Mouse (Mus musculus): ENCODE measurements around the gene Wtap.
"Not testable (repeated sequence)": the region's sequence is repeated elsewhere in the genome, so short reads cannot be mapped to it uniquely, and the experiment has no call there.

Gene Wtap

GRCm38 (mm10) chr17:12967173-12967572 is 26.8 kb downstream of the Wtap start:
- no peak for ATAC-seq (ENCODE audit: insufficient number of reproducible peaks, low FRiP score, low TSS enrichment)

DNA sequence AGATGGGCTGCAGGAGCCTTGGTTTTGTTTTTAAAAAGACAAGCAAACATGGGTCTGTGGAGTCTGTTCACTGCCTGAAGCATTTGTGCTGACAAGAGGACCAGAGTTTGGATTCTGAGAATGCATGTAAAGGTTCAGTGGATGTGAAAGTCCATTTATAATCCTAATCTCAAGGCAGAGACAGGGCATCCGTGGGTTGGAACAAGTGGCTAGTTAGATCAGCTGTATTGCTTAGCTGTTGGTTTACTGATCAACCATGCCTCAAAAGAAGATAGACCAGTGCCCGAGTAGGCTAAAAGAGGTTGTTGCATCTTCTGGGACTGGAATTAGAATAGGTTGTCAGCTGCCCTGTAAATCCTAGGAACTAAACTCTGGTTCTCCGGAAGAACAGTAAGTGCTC is 30.5 kb downstream of the Wtap start:
- no peak for ATAC-seq (ENCODE audit: insufficient number of reproducible peaks, low FRiP score, low TSS enrichment)

DNA sequence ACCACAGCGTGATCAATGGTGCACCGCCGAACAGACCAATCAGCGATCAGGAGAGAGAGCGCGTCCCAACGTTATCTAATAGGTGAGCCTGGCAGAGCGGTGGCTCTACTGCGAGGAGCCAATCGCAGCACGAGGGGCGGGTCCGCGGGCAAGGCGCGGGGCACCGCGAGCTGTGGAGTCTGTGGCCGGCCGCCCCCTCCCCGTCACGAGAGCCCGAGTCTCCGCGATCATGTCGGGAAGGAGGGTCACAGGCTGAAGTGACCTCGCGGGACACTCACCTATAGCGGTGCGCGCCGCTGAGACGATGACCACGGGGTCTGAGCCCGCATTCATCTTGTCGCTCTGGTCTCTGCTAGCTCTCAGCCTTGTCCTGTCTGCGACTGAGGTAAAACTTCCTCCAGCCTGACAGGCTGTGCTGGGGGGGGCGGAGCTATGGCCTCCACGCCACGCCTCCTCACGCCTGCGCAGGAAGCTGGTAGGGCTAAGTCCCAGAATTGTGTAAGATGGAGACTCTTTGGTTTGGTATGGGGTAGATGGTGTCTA is 33.6 kb downstream of the Wtap start, which contains the start of gene Acat2:
Gene Acat2 (minus strand): TSS at position 417 of the 543 bp plus-strand sequence.
- peak; percentile 98 for ATAC-seq (ENCODE audit: insufficient number of reproducible peaks, low FRiP score, low TSS enrichment)

- not testable (repeated sequence) for ATAC-seq (ENCODE audit: insufficient number of reproducible peaks, low FRiP score, low TSS enrichment)
Observed at GRCm38 (mm10) chr17:12959377-12959776, 34.6 kb downstream of the Wtap start.

GRCm38 (mm10) chr17:12956664-12957063 is 37.3 kb downstream of the Wtap start:
- no peak for ATAC-seq (ENCODE audit: insufficient number of reproducible peaks, low FRiP score, low TSS enrichment)

GRCm38 (mm10) chr17:12949669-12950068 is 44.3 kb downstream of the Wtap start:
- no peak for ATAC-seq (ENCODE audit: insufficient number of reproducible peaks, low FRiP score, low TSS enrichment)

- no peak for ATAC-seq (ENCODE audit: insufficient number of reproducible peaks, low FRiP score, low TSS enrichment)
Observed at GRCm38 (mm10) chr17:12942459-12943162, 51.4 kb downstream of the Wtap start.

- ATAC-seq (ENCODE audit: insufficient number of reproducible peaks, low FRiP score, low TSS enrichment): no peak
Observed at GRCm38 (mm10) chr17:12941543-12942260, 52.3 kb downstream of the Wtap start.

GRCm38 (mm10) chr17:12940151-12940805 is 53.7 kb downstream of the Wtap start, which contains the start of gene Acat3:
Acat3 (minus strand) TSS chr17:12940600.
- ATAC-seq (ENCODE audit: insufficient number of reproducible peaks, low FRiP score, low TSS enrichment): peak; percentile 64; the same call in 1 of the 2 replicates

DNA sequence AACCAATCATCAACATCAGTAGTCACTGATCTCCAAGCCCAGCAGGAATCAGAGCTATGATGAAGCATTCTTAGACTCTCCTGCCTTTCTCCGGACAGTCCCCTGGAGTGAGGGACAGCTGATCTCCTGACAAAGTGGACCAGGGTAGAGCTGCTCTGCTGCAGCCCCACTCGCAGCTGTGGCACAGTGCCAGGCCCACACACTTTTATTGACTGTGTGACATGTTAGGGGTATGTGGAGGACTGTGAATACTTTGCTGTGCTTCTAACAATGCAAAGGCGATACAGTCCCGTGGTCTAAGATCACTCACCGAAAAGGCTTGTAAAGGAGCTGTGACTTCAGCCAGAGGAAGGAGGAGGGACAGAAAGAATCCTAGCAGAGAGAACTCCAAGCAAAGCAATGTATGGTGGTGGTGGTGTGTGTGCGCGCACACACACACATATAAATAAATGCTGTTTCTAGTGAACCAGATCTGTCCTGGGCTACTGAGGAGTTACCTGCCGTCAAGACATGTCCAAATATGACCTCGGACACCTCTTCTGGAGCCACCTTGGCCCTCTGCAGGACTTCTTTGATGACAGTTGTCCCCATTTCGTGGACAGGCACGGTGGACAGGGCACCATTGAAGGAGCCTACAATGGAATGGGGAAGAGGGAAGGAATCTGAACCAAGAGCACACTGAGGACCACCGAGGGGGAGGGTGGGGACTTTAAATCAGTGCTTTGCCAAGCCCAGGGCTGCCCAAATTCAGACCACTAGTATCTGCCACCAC is 54.4 kb downstream of the Wtap start:
- ATAC-seq (ENCODE audit: insufficient number of reproducible peaks, low FRiP score, low TSS enrichment): peak; percentile 70; the same call in 1 of the 2 replicates

DNA sequence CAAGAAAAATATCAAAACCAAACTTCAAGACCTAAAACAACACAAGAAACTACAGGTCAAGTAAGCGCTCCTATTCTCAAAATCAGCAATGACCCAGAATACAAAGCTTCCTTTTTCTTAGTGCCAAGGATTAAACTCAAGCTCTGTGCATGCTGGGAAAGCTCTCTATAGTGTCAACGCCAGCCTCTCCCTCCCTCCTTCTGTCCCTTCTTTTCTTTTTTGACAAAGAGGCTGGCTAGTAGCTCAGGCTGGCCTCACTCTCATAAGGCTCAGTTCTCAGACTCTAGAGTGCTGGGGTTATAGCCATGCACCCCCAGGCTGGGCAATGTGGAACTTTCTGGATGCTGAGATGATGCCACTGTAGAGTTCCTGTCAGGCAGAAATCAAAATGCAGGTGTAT is 55.9 kb downstream of the Wtap start:
- ATAC-seq (ENCODE audit: insufficient number of reproducible peaks, low FRiP score, low TSS enrichment): no peak

GRCm38 (mm10) chr17:12937412-12937970 is 56.5 kb downstream of the Wtap start:
- no peak for ATAC-seq (ENCODE audit: insufficient number of reproducible peaks, low FRiP score, low TSS enrichment)

GRCm38 (mm10) chr17:12935719-12936118 is 58.2 kb downstream of the Wtap start:
- no peak for ATAC-seq (ENCODE audit: insufficient number of reproducible peaks, low FRiP score, low TSS enrichment)

DNA sequence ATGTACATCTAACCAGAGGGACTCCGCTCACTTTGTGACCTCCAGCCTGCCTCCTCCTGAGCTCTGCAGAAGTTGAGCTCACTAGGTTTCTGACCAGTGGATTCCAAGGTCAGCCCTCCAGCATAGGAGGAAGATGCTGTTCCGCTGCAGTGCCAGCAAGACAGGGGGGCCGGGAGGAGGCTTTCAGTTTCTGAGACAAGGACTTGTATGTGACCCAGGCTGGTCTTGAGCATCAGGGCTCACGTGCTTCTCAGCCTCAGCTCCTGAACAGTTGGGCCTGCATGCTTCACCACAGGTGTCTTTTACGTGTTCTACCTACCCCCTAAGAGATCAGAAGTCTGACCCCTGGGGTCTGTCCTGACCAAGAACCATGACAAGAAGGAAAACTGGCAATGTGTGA is 62.4 kb downstream of the Wtap start:
- ATAC-seq (ENCODE audit: insufficient number of reproducible peaks, low FRiP score, low TSS enrichment): not testable (repeated sequence)

- ATAC-seq (ENCODE audit: insufficient number of reproducible peaks, low FRiP score, low TSS enrichment): no peak
Observed at GRCm38 (mm10) chr17:12925703-12926180, 68.2 kb downstream of the Wtap start.

GRCm38 (mm10) chr17:12925001-12925400 is 69.0 kb downstream of the Wtap start:
- ATAC-seq (ENCODE audit: insufficient number of reproducible peaks, low FRiP score, low TSS enrichment): no peak

- ATAC-seq (ENCODE audit: insufficient number of reproducible peaks, low FRiP score, low TSS enrichment): no peak
Observed at GRCm38 (mm10) chr17:12921073-12921472, 72.9 kb downstream of the Wtap start.
